Mouse (Mus musculus) CH12.LX (cell line): ENCODE results near the gene Klc1. TPM values are rescaled to one million over a fixed set of nuclear protein-coding genes. Genes with fewer than 3 reads are reported as not detected.

ENCODE experiments used
- DNase-seq: peaks from one replicate; pipeline ENCODE4 v3.0.0-alpha.2; 2013; ENCODE audit errors: extremely low read depth
- H3K27ac ChIP-seq: 2 replicates; pipeline ENCODE4 v1.5.1; 2012; ENCODE audit warnings: low read depth, mild to moderate bottlenecking, control low read depth, moderate library complexity; ENCODE audit not compliant: insufficient read depth
- H3K27me3 ChIP-seq: replicated peaks from 2 replicates; pipeline ENCODE3; 2012; ENCODE audit warnings: inconsistent platforms
- H3K36me3 ChIP-seq, 2 experiments: replicated peaks in 1 of 2; 2 replicates each; pipeline versions ENCODE3 to v1.6.1; 2012; ENCODE audit warnings: inconsistent platforms in 1 of 2, low read length in 1 of 2, mild to moderate bottlenecking in 1 of 2, mixed read lengths in 1 of 2, moderate library complexity in 1 of 2; ENCODE audit not compliant: control insufficient read depth in 1 of 2, insufficient read depth in 1 of 2
- H3K4me1 ChIP-seq, 2 experiments: 2 replicates each; pipeline ENCODE4 v1.6.1; 2012; ENCODE audit warnings: inconsistent platforms in 1 of 2, moderate library complexity in 1 of 2; ENCODE audit not compliant: insufficient read depth in 2 of 2, control insufficient read depth in 1 of 2
- H3K4me2 ChIP-seq: 2 replicates; pipeline ENCODE4 v1.6.1; 2012; ENCODE audit warnings: low read depth, mild to moderate bottlenecking, control low read depth; ENCODE audit not compliant: poor library complexity, insufficient read depth, severe bottlenecking
- H3K4me3 ChIP-seq, 3 experiments: fragments of 150-350 bp in 1 of 3; sonication (generic) in 1 of 3; replicated peaks in 1 of 3; 2 replicates each; pipeline versions ENCODE3 to v1.5.1; 2011 to 2012; ENCODE audit warnings: low read depth in 2 of 3, low read length in 2 of 3, mild to moderate bottlenecking in 2 of 3, moderate library complexity in 2 of 3, control low read depth in 1 of 3, improper control_type of control experiment in 1 of 3, inconsistent platforms in 1 of 3, mixed read lengths in 1 of 3; ENCODE audit not compliant: poor library complexity in 1 of 3
- H3K79me2 ChIP-seq: replicated peaks from 2 replicates; pipeline ENCODE4 v1.6.1; 2012; ENCODE audit warnings: mild to moderate bottlenecking, moderate library complexity; ENCODE audit not compliant: control insufficient read depth, poor library complexity, insufficient read depth, severe bottlenecking; ENCODE audit errors: extremely low read depth
- H3K9ac ChIP-seq: 2 replicates; pipeline ENCODE4 v1.6.1; 2012; ENCODE audit warnings: low read depth, mild to moderate bottlenecking, control low read depth, moderate library complexity; ENCODE audit not compliant: insufficient read depth
- H3K9me3 ChIP-seq: replicated peaks from 2 replicates; pipeline ENCODE3; 2012; ENCODE audit warnings: low read length, inconsistent platforms, mixed read lengths
- CHD2 ChIP-seq: IDR thresholded peaks from 2 replicates; pipeline ENCODE4 v1.6.1; 2011; ENCODE audit warnings: low read length, improper control_type of control experiment
- E2F4 ChIP-seq: IDR thresholded peaks from 2 replicates; pipeline ENCODE4 v1.6.1; 2011; ENCODE audit warnings: low read depth, low read length, improper control_type of control experiment; ENCODE audit not compliant: insufficient replicate concordance
- ELF1 ChIP-seq: IDR thresholded peaks from 2 replicates; pipeline ENCODE4 v1.6.1; 2014; ENCODE audit warnings: low read depth, mild to moderate bottlenecking, inconsistent platforms, low read length, improper control_type of control experiment
- EP300 ChIP-seq: IDR thresholded peaks from 2 replicates; pipeline ENCODE4 v1.6.1; 2011; ENCODE audit warnings: low read length, improper control_type of control experiment
- ETS1 ChIP-seq: conservative IDR thresholded peaks from 2 replicates; pipeline ENCODE4 v1.6.1; 2012; ENCODE audit warnings: low read depth, mild to moderate bottlenecking, inconsistent platforms, low read length, improper control_type of control experiment, moderate library complexity
- GABPA ChIP-seq: IDR thresholded peaks from 2 replicates; pipeline ENCODE4 v1.6.1; 2012; ENCODE audit warnings: low read depth, low read length, improper control_type of control experiment, inconsistent platforms; ENCODE audit not compliant: insufficient replicate concordance
- HCFC1 ChIP-seq: IDR thresholded peaks from 2 replicates; pipeline ENCODE4 v1.6.1; 2012; ENCODE audit warnings: low read depth, mild to moderate bottlenecking, inconsistent platforms, low read length, improper control_type of control experiment
- IRF4 ChIP-seq: IDR thresholded peaks from 2 replicates; pipeline ENCODE4 v1.6.1; 2014; ENCODE audit warnings: low read depth, mild to moderate bottlenecking, inconsistent platforms, low read length, improper control_type of control experiment
- KAT2A ChIP-seq: IDR thresholded peaks from 2 replicates; pipeline ENCODE4 v1.6.1; 2012; ENCODE audit warnings: low read length, improper control_type of control experiment, inconsistent platforms; ENCODE audit not compliant: insufficient replicate concordance
- MAX ChIP-seq: IDR thresholded peaks from 2 replicates; pipeline ENCODE4 v1.6.1; 2011; ENCODE audit warnings: low read length, improper control_type of control experiment
- MAZ ChIP-seq: IDR thresholded peaks from 2 replicates; pipeline ENCODE4 v1.6.1; 2012; ENCODE audit warnings: low read depth, mild to moderate bottlenecking, inconsistent platforms, low read length, improper control_type of control experiment, moderate library complexity
- MEF2A ChIP-seq: IDR thresholded peaks from 2 replicates; pipeline ENCODE4 v1.6.1; 2014; ENCODE audit warnings: low read depth, mild to moderate bottlenecking, inconsistent platforms, low read length, improper control_type of control experiment, borderline replicate concordance
- MXI1 ChIP-seq: IDR thresholded peaks from 2 replicates; pipeline ENCODE4 v1.6.1; 2011; ENCODE audit warnings: mild to moderate bottlenecking, low read depth, low read length, improper control_type of control experiment
- MYC ChIP-seq: IDR thresholded peaks from 2 replicates; pipeline ENCODE4 v1.6.1; 2011; ENCODE audit warnings: low read depth, mild to moderate bottlenecking, improper control_type of control experiment, low read length
- NELFE ChIP-seq: IDR thresholded peaks from 2 replicates; pipeline ENCODE4 v1.6.1; 2011; ENCODE audit warnings: low read depth, low read length, improper control_type of control experiment
- NRF1 ChIP-seq: IDR thresholded peaks from 2 replicates; pipeline ENCODE4 v1.6.1; 2014; ENCODE audit warnings: low read depth, mild to moderate bottlenecking, inconsistent platforms, low read length, improper control_type of control experiment, moderate library complexity
- PAX5 ChIP-seq: IDR thresholded peaks from 2 replicates; pipeline ENCODE4 v1.6.1; 2012; ENCODE audit warnings: low read length, inconsistent platforms, mixed read lengths
- POLR2A ChIP-seq: IDR thresholded peaks from 2 replicates; pipeline ENCODE4 v1.6.1; 2011; ENCODE audit warnings: low read depth, mild to moderate bottlenecking, improper control_type of control experiment, low read length
- POLR2AphosphoS2 ChIP-seq: IDR thresholded peaks from 2 replicates; pipeline ENCODE4 v1.6.1; 2011; ENCODE audit warnings: low read depth, low read length, improper control_type of control experiment
- SIN3A ChIP-seq: IDR thresholded peaks from 2 replicates; pipeline ENCODE4 v1.6.1; 2012; ENCODE audit warnings: low read length, improper control_type of control experiment, inconsistent platforms
- SMC3 ChIP-seq: IDR thresholded peaks from 2 replicates; pipeline ENCODE4 v1.6.1; 2011; ENCODE audit warnings: low read depth, low read length, improper control_type of control experiment
- TCF12 ChIP-seq: IDR thresholded peaks from 2 replicates; pipeline ENCODE4 v1.6.1; 2014; ENCODE audit warnings: low read depth, mild to moderate bottlenecking, inconsistent platforms, low read length, improper control_type of control experiment
- ZKSCAN1 ChIP-seq: IDR thresholded peaks from 2 replicates; pipeline ENCODE4 v1.6.1; 2012; ENCODE audit warnings: low read depth, inconsistent platforms, low read length, improper control_type of control experiment, borderline replicate concordance
- ZMIZ1 ChIP-seq: IDR thresholded peaks from 2 replicates; pipeline ENCODE4 v1.6.1; 2012; ENCODE audit warnings: low read depth, mild to moderate bottlenecking, inconsistent platforms, low read length, improper control_type of control experiment
- dilution Hi-C: fragments of 300-500 bp; cut with MboI; formaldehyde crosslinking; loops from 2 replicates; pipeline ENCODE4 v1.14.3; 2020; ENCODE audit warnings: low sequenced_read_pairs; ENCODE audit not compliant: extremely low pct_unique_long_range_greater_than_20kb, extremely low pct_ligation_motif_present
- in situ Hi-C: fragments of 300-500 bp; cut with MboI; formaldehyde crosslinking; loops from 3 replicates; pipeline ENCODE4 v1.14.3; 2019; ENCODE audit warnings: low sequenced_read_pairs, low pct_ligation_motif_present, low pct_unique_long_range_greater_than_20kb, mixed read lengths
- polyA plus RNA-seq: library from polyadenylated mRNA; unstranded; fragments of >175 nt; gene quantifications from 2 replicates; pipeline ENCODE4 v1.2.1, GENCODE M21; 2012; ENCODE audit warnings: low read depth; ENCODE audit not compliant: insufficient read length
- total RNA-seq, 2 experiments: library from RNA; depleted of rRNA; stranded (reverse); fragments of 300-350 nt in 1 of 2; fragments of >200 nt in 1 of 2; gene quantifications; 2 replicates each; pipeline ENCODE4 v1.2.3; 2012 to 2014

The Klc1 gene
- total and polyA plus RNA-seq, 3 experiments = 45.6 to 77.0 (median 55.1) TPM

- peaks cover 16 to 37% of the 10 kb centered on the region in 2 experiments for H3K4me1 ChIP-seq
- no peak overlapping the region for H3K27ac ChIP-seq
- TF ChIP-seq PAX5 (no peak), HCFC1 (no peak), MAX (no peak), EP300 (no peak), NELFE (no peak), MXI1 (no peak), POLR2AphosphoS2 (no peak), SIN3A (no peak), ETS1 (no peak), MYC (no peak), SMC3 (no peak), ZKSCAN1 (no peak)
- peaks cover 19 to 44% of the 10 kb centered on the region in 2 experiments for H3K36me3 ChIP-seq
- peak overlapping the region; percentile 72 for H3K4me2 ChIP-seq
- no peak for DNase-seq
- H3K4me3 ChIP-seq = peak overlapping the region; percentile 63 to 82 (median 71)
- in situ Hi-C loops = no loop called here
- H3K79me2 ChIP-seq = no peaks in the 10 kb centered on the region
- H3K27me3 ChIP-seq = no peaks in the 10 kb centered on the region
- dilution Hi-C loops = no loop called here
- peak overlapping the region; percentile 27; the same call in 1 of the 2 replicates for H3K9ac ChIP-seq
- H3K9me3 ChIP-seq = no peaks in the 10 kb centered on the region
Measured at GRCm38 (mm10) chr12:111813111-111813765, 54.6 kb downstream of the Klc1 start.

- Histone ChIP-seq H3K27me3 (no peaks in the 10 kb centered on the region), H3K9me3 (no peaks in the 10 kb centered on the region), H3K27ac (no peak within 1 kb of the TSS), H3K4me1 (peaks cover 16 to 37% of the 10 kb centered on the region in 2 experiments), H3K4me2 (peak within 1 kb of the TSS; percentile 85), H3K36me3 (peaks cover 12 to 36% of the 10 kb centered on the region in 2 experiments), H3K4me3 (peak within 1 kb of the TSS; percentile 76 to 82 (median 78)), H3K9ac (peak within 1 kb of the TSS; percentile 84), H3K79me2 (no peaks in the 10 kb centered on the region)
- in situ Hi-C loops (no loop called here), dilution Hi-C loops (no loop called here)
- DNase-seq = peak; percentile 99
- TF ChIP-seq MEF2A (no peak), ZMIZ1 (0 out of 2 replicates have a peak, but pooled peaks have one; percentile 60), NELFE (peak; percentile 69), ZKSCAN1 (no peak), MAZ (no peak; the same call in none of the 2 replicates), SMC3 (no peak), IRF4 (peak; percentile 43; the same call in 1 of the 2 replicates), KAT2A (peak; percentile 71; the same call in 1 of the 2 replicates), CHD2 (peak; percentile 96), MXI1 (peak; percentile 84; the same call in 1 of the 2 replicates), POLR2A (peak; percentile 69), TCF12 (peak; percentile 16; the same call in 1 of the 2 replicates), HCFC1 (peak; percentile 70), ELF1 (peak; percentile 48; the same call in 1 of the 2 replicates), MAX (peak; percentile 4; the same call in 1 of the 2 replicates), NRF1 (peak; percentile 52), E2F4 (peak; percentile 85; the same call in 1 of the 2 replicates), GABPA (no peak), SIN3A (peak; percentile 87)
- TF ChIP-seq, all 38 proteins: peak for 14
Measured at GRCm38 (mm10) chr12:111813766-111814617, 55.3 kb downstream of the Klc1 start, which contains the start of the genes Xrcc3 and Zfyve21. Xrcc3 (minus strand) TSS chr12:111813873. Zfyve21 (plus strand) TSS chr12:111814170.
